Mouse (Mus musculus) mesoderm, embryonic 11.5 days (tissue): ENCODE data around the gene Meis2.
A peak's percentile ranks its signal among the peaks of the same experiment; 100 is the strongest.

Source experiments
- DNase-seq: peaks from one replicate; pipeline ENCODE4 v3.0.0-alpha.2; 2012; ENCODE audit warnings: low read depth, low spot score

Gene Meis2

GRCm38 (mm10) chr2:115948630-115949426 lies 116.8 kb downstream of the Meis2 start:
- no peak for DNase-seq

DNA sequence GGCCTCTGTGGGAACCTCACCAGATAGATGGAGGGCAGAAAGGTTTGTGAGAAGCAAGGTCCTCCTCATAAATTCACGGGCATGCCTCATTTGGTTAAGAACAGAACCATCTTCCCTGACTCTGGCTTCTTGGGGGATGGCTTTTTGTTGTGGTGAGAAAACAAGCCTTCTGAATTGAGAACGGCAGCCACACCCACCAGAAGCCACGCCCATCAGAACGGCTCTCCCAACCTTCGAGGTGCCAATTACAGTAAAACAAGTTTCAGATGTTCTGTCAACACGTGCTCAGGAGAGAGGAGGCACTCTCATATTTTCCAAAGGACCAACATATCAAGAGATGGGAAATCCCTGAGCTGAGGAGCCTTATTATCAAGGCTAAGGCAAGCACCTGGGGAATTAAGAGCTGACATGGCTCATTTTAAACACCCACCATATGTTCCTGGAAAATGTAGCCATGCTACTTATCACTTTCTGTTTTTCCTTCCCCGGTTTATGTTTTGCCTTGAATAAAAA lies 117.9 kb downstream of the Meis2 start:
- no peak for DNase-seq

DNA sequence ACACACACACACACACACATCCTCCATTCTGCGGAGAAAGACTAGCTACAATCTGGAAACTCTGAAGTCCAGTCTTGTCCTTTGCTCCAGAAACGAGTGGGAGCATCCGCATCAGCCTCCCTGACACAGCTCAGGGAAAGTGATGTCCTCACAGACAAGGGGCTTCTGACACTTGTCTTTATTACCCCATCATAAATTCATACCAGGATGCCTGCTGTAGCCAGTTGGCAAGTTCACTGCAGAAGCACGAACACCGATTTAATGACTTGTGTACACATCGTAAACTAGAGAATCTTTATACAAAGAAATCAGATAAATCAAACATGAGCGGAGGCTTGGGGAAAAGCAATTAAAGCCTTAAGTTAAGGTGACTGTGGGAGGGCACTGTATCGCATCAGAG lies 122.6 kb downstream of the Meis2 start:
- no peak for DNase-seq

- DNase-seq = no peak
Observed at GRCm38 (mm10) chr2:115939849-115940248, 125.8 kb downstream of the Meis2 start.

DNA sequence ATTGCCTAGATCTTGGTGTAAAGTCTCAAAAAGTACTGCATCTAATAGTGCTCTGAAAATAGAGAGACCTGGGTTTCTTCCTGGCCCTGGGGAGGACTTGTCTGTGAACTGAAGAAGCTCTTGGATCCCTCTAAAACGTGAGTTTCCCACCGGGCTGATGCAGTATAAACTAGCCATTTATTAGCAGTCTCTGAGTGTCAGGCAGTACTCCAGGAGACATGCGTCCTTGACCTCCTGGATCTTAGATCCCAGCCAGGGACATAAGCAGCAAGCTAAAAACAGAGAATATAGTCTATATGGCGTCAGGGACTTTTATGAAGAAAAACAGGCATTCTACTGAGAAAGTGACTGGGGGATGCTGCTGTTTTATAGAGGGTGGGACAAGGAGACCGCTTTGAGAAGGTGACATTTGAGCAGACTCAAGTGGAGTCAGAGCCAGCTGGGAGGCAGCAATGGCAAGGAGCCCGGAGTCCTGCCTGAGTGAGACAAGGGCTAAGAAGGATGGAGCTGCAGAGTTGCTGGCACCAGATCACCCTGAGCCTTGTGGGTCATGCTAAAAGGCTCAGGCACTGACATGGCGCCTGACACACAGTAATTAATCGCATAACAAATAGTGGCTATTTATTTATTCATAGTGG lies 126.6 kb downstream of the Meis2 start:
- no peak for DNase-seq

DNA sequence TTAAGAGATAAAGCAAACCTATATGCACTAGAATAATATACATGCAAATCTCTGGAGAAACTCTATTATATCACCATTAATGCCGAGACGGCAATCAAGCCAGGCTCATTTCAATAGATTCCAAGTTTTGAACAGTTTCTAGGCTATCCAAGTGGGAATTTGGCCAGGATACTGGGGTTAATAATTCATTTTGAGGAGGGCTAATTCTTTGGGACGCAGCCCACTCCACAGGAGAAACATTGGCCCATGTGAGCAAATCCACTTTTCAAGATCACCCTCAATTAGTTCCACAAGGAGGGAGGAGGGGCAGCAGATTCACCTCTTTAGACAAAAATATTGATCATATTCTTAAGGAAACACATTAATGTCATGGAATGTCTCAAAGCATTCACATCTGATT lies 127.3 kb downstream of the Meis2 start:
- DNase-seq = no peak

DNA sequence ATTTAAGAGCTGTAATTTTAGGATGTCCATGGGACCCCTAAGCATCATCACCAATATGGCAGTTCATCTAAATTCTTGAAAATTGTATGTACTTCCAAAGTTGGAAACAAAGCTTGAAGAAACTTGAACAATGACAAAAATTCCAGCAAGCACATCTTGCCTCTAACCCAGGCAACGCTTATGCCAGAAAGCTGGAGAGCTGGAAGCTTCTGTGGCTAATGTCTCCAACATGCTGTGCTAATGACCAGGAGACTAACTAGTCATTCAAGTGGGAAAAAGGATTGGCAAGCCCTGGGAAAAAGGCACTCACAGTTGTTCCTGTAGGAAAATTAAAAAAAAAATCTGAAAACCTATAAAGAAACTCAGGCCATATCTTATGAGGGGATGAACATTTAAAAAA lies 127.7 kb downstream of the Meis2 start:
- DNase-seq = no peak

GRCm38 (mm10) chr2:115936786-115937185 lies 128.9 kb downstream of the Meis2 start:
- no peak for DNase-seq

DNA sequence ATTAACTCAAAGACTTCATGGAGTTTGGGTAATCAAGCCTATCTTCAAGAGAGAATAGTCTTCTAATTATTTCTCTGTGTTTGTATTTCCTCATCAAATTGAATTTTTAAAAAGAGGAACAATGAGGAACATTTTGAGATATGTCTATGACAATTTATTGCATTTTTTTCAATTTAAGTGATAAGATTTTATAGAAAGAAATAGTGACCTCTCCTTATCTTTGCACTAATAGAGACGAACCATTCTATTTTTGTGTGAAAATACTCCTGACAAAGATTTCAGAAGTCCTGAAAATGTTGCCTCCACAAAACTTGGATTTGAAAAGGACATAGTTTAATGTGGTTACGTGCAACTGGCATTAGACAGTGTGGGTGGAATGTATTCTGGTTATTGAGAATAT lies 131.3 kb downstream of the Meis2 start:
- no peak for DNase-seq

DNA sequence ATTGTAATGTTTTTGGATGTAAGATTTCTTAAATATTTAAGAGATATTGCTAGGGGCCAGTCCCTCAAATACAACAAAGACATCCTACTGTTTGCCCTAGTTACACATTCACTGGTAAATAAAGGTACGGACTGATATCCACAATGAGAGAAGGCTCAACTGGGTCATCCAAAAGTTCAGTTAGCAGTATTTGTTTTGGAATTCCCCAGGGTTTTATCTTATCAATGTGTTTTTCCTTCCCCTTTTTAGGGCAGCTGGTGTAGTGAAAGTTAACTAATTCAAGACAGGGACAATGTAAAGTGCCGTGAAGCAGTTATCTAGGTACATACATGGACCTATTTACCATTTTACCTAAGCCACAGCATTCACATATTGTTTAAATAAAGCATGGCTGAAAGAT lies 132.4 kb downstream of the Meis2 start:
- no peak for DNase-seq

DNA sequence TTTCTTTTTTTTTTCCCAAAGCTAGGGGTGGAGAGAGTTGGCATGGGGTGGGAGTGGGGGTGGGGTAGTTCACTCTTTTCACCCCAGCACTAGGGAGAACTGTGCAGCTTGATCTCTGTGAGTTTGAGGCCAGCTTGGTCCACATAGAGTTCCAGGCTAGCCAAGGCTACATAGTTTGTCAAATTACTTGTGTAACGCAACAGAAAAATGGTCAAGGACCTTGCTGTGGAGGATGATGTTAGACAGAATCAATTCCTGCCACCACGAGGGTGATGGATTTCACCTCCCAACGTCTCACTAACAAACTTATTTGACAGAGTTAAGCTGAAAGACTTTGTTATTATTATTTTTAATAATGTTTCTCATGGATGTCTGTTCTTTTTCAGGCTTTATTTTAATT lies 139.9 kb downstream of the Meis2 start:
- no peak for DNase-seq

DNA sequence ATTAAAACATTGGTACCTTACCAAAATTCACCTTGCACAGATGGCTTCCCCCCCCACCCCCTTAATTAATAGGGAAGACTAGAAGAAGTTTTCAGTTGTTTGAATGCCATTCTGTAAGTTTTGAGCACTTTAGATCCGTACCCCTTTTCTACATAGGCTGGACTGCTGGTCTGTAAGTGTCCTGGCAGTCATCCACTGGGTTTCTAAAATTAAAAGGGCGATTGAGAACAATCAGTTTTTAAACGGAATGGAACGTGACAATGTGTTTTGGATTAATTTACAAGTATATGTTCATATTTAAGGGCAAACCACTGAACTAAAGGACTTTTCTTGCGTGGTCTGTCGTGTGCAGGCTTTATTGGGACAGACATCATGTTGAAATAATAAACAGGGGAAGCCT lies 141.2 kb downstream of the Meis2 start:
- DNase-seq = no peak

- peak; percentile 53 for DNase-seq
Observed at GRCm38 (mm10) chr2:115923247-115923646, 142.4 kb downstream of the Meis2 start.

DNA sequence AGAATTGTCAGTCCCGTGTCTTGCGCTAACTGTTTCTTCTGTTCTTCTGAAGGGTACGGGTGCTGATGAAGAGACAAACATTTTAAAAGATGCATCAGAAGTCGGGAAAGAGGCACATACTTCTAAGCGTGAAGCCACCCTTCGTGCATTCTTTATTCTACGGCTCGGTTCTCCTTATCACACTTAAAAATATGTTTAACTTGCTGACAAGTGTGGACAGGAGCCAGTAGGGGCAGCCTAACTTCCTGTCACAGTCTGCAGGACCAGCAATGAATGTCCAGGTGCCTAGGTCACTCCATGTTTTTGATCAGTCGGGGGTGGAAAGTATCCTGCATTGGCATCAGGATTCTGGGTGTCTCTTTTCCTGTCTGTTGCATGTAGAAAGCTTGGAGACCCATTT lies 144.0 kb downstream of the Meis2 start:
- no peak for DNase-seq

DNA sequence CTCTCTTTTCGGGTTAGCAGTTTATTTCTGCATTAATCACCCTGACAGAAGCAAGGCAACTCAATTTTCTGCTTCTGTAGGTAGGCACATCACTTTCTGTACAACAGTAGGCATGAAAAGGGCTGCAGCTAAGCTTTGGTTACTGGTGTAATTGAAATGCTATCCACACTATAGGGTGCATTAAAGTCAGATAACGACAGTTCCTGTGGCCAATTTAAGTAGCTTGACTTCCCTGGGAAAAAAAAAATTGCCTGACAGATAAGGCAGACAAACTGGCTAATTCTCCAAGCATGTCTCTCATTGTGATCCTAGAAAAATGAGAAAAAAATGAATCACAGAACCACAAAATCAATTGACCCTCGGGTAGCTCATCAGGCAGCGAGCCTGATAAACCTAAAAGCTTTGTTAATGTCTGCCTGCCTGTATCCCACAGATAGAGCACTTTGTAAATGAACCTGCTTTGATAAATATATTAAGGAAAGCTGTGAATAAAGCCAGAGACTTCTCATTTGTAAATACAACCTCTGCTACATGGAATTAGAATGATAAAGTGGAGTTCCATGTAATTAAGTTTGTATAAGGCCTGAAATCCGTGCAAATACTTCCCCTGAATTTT lies 145.2 kb downstream of the Meis2 start:
- DNase-seq = no peak

DNA sequence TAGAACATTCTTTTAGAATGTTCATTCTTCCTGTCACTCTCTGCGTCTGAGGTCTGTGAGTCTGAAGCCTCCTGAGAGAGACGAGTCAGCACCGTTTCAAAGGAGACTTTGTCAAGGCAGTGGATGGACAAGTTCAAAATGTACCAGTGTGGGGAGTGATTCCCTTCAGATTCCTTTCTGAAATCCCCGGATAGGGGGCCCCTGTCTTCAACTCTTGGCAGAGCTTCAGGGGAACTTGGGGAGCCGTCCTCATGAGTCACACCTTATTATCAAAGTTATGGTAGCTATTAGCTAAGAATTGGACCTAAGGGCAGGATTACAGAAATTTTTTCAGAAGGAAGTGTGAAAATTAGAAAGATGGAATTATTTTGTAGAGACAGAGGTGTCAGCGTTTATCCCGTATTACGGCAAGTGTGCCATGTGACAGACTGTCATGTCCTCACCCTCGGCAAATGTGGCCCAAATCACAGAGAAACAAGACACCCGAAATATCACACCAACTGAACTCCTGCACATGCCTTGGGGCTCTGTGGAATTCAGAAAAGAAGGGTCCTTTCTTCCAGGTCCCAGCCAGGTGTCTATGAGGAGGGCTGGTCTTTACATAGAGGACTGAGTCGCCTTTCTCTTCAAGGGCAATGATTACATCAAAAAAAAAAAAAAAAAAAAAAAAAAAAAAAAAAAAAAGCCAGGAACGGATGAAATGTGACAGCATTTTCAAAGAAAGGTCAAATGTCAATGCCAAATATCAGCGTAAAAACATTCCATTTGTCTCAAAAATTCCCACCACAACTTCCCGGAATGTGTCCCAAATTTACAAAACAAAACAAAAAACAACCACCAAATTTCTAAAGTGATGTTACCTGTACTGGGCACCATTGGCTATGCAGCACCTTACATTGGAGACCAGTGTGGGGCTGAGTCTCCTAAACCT lies 146.2 kb downstream of the Meis2 start:
- DNase-seq = no peak

- no peak for DNase-seq
Observed at GRCm38 (mm10) chr2:115918561-115918960, 147.1 kb downstream of the Meis2 start.

GRCm38 (mm10) chr2:115914539-115914938 lies 151.1 kb downstream of the Meis2 start:
- no peak for DNase-seq

DNA sequence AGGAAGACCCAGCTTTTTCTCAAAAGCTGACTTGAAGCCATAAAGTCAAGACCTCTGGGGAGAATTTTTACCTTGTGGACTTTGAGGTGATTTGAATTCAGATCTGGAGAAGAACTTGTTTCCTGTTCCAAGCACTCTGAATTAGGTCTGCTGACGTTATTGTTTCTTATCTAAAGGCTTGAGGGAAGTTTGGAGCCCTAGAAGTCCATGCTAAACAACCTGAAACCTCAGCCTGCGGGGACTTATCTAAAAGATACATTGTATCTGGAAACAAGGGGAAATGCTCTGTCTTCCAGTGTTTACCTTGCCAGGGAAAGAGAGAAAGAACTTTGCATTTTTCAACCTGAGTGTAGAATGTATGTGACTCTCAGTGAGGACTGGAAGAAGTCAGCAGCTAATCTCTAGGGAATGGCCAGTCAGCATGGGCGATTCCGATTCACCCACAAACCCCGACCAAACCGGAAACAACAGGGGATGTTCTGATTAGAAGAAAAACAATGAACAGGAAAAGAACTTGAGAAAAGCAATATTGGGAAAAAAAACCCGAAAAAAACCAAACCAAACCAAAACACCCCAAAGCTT lies 152.6 kb downstream of the Meis2 start:
- no peak for DNase-seq

DNA sequence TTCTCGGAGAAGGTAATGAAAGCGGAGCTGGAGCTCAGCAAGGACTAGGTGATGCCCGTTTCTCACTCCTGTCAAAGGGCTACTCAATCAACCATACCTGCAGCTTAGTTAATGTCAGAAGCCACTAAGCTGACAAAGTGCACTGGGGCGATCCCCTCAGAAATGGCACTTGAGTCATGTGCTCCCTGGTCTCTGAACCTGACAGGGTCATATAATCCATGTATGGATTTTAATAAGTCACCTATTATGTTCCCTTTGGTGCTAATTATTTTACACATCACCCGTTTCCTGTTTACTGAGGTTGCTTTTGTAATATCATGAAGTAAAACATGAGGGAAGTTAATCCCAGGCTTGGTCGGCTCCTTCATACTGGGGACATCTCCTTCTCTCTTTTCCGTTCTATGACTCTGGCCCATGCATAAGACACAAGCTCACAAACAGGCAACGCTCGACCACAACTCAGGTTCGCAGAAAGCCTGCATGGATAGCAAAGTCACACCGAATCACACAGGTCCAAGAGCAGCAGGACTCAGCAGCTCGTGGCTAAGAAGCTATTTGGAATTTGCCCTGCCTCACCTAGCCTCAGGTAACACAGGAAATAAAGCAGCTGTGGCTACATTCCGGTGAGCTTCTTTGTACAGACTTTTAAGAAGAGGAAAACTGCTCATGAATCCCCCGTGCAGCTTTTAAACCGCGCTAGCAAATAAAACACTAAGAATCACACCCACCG lies 153.6 kb downstream of the Meis2 start:
- DNase-seq = no peak

DNA sequence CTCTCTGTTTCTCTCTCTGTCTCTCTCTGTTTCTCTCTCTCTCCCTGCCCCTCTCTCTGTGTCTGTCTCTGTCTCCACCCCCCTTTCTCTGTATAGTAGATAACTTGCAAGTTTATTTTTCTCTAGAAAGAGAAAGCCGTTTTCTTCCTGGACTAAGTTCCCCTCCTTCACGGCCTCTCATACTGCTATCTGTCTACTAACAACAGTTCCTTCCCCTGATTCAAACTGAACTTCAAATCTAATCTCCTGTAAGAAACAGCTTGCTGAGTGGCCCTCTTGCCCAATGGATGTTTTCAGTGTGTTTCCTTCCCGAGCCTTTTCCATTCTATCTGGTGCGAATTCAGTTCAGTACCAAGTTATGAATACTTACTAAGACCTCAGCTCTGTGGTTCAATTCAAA lies 155.4 kb downstream of the Meis2 start:
- no peak for DNase-seq
